Mouse (Mus musculus) kidney, postnatal 14 days (tissue): ENCODE measurements at regions not wholly inside any gene's neighbourhood (a gene's known extent, or its start where the extent isn't known, plus 50 kb on each side); places are given as distances from the start of the nearest gene placed in this dataset.
A peak's percentile ranks its signal among the peaks of the same experiment; 100 is the strongest.
"Not testable (repeated sequence)": the region's sequence is repeated elsewhere in the genome, so short reads cannot be mapped to it uniquely, and the experiment has no call there.

Source experiments
- DNase-seq: peaks from one replicate; pipeline ENCODE4 v3.0.0; 2022; ENCODE audit warnings: mixed read lengths

GRCm38 (mm10) chr4:18349157-18349556 is 1256.1 kb upstream of the Gm12353 start:
- no peak for DNase-seq

GRCm38 (mm10) chr4:18365514-18365913 is 1239.7 kb upstream of the Gm12353 start:
- no peak for DNase-seq

GRCm38 (mm10) chr4:18365916-18366315 is 1239.3 kb upstream of the Gm12353 start:
- no peak for DNase-seq

- no peak for DNase-seq
Observed at GRCm38 (mm10) chr4:18394815-18395521, 1210.3 kb upstream of the Gm12353 start.

GRCm38 (mm10) chr4:18395528-18396128 is 1209.6 kb upstream of the Gm12353 start:
- DNase-seq, result not testable (repeated sequence)

GRCm38 (mm10) chr4:18410338-18410737 is 1194.9 kb upstream of the Gm12353 start:
- no peak for DNase-seq

GRCm38 (mm10) chr4:18441385-18441784 is 1163.9 kb upstream of the Gm12353 start:
- DNase-seq, result no peak

- DNase-seq, result peak; percentile 37
Observed at GRCm38 (mm10) chr4:18444284-18445004, 1160.8 kb upstream of the Gm12353 start.

GRCm38 (mm10) chr4:18461641-18462040 is 1143.6 kb upstream of the Gm12353 start:
- DNase-seq, result no peak

GRCm38 (mm10) chr4:18468271-18468670 is 1137.0 kb upstream of the Gm12353 start:
- DNase-seq, result not testable (repeated sequence)

GRCm38 (mm10) chr4:18469534-18469933 is 1135.7 kb upstream of the Gm12353 start:
- DNase-seq, result no peak
